ENCODE assay signal across 8 mouse cellular contexts in genomic region chr19:46044271-46044992, GRCm38 (mm10). TPM values are rescaled to one million over a fixed set of nuclear protein-coding genes. Genes with fewer than 3 reads are reported as not detected.
A peak's percentile ranks its signal among the peaks of the same experiment; 100 is the strongest.
DNase-seq lines count a peak whose midpoint lies in the region; ATAC-seq and TF ChIP-seq lines count a peak whose summit lies in the region.

Pprc1 (plus strand) TSS chr19:46044886.

- H3K9me3 ChIP-seq in forebrain, embryonic 11.5 days (ENCODE audit: control insufficient read depth, low read length): no peaks in the 10 kb centered on the region

- DNase-seq in layer of hippocampus, adult 2 months (ENCODE audit: low spot score in 2 of 2): no peak
- no peak for DNase-seq in layer of hippocampus, adult 9-10 months (ENCODE audit: low spot score)
- DNase-seq in adrenal gland, postnatal 36 days: peak in 1 of 2 experiments; percentile 70
- no peak for DNase-seq in forebrain, embryonic 11.5 days (ENCODE audit: low spot score)
- DNase-seq in heart, postnatal 14 days: peak; percentile 43 to 67
- DNase-seq in large intestine, adult 2 months (ENCODE audit: low read depth, low spot score): no peak
- peak; percentile 64 for DNase-seq in lung, postnatal 25 days (ENCODE audit: low spot score)
- DNase-seq in testis, postnatal 10 days (ENCODE audit: low spot score): peak; percentile 67

- intact Hi-C loops in heart, postnatal 14 days (cut with DNase I): no loop called here

- H3K4me2 ChIP-seq in forebrain, embryonic 11.5 days (ENCODE audit: low read depth, low read length, severe bottlenecking): peak within 1 kb of the TSS; percentile 78

- ATAC-seq in forebrain, embryonic 11.5 days (replicated peaks; ENCODE audit: low FRiP score): no peak

- H3K36me3 ChIP-seq in forebrain, embryonic 11.5 days (ENCODE audit: control insufficient read depth, insufficient read depth, low read length): no peaks in the 10 kb centered on the region

- peak within 1 kb of the TSS; percentile 95 for H3K9ac ChIP-seq in forebrain, embryonic 11.5 days (ENCODE audit: low read length)

- H3K27ac ChIP-seq in layer of hippocampus, adult 2 months: peak within 1 kb of the TSS; percentile 96
- H3K27ac ChIP-seq in forebrain, embryonic 11.5 days (ENCODE audit: low read depth, low read length): peak within 1 kb of the TSS; percentile 93

- TF ChIP-seq CTCF in layer of hippocampus, adult 2 months (conservative IDR thresholded peaks at IDR 0.05): no peak

- peaks cover 41% of the 10 kb centered on the region for H3K4me1 ChIP-seq in forebrain, embryonic 11.5 days (replicated peaks; ENCODE audit: control insufficient read depth, insufficient read depth, low read length)

- H3K27me3 ChIP-seq in forebrain, embryonic 11.5 days (ENCODE audit: control insufficient read depth, insufficient read depth, low read length): no peaks in the 10 kb centered on the region

- 1% methylated on average over 34 of the region's 34 CpGs for WGBS in forebrain, embryonic 11.5 days
- WGBS in large intestine, adult 2 months: under 1% methylated on average over 34 of the region's 34 CpGs

- peak within 1 kb of the TSS; percentile 82 for H3K4me3 ChIP-seq in layer of hippocampus, adult 2 months
- peak within 1 kb of the TSS; percentile 95 for H3K4me3 ChIP-seq in forebrain, embryonic 11.5 days (ENCODE audit: low read depth, low read length)

RNA-seq across cellular contexts. Expression of gene Pprc1, which starts in this region (rescaled TPM):
- 10 to 100 TPM; 25.4 to 33.7 TPM for total RNA-seq in layer of hippocampus, adult 2 months (2021)
- 10 to 100 TPM; 28.6 to 49.3 TPM for total RNA-seq in adrenal gland, postnatal 36 days (2021)
- polyA plus RNA-seq in forebrain, embryonic 11.5 days (2014; fragmentation: Nextera tagmentation; extraction: Ambion mirVana): 60.7 and 61.3 TPM in 2 replicates
- total RNA-seq in heart, postnatal 14 days (2021): 10 to 100 TPM; 13.8 to 14.1 TPM
- polyA plus RNA-seq in large intestine, adult 2 months (2012; rRNA removed): 14.9 and 21.6 TPM in 2 replicates

Comparison
In these comparisons a context has a peak if more than half of its experiments do, and no peak if none do; other contexts are left out.
1. DNase-seq: peak in heart, postnatal 14 days (2 of 2), lung, postnatal 25 days (single experiment) and testis, postnatal 10 days (single experiment); none in layer of hippocampus, adult 2 months (0 of 2), layer of hippocampus, adult 9-10 months (single experiment), forebrain, embryonic 11.5 days (single experiment) and large intestine, adult 2 months (single experiment).